Mouse (Mus musculus): ENCODE results near the gene Lrrn3.

DNA sequence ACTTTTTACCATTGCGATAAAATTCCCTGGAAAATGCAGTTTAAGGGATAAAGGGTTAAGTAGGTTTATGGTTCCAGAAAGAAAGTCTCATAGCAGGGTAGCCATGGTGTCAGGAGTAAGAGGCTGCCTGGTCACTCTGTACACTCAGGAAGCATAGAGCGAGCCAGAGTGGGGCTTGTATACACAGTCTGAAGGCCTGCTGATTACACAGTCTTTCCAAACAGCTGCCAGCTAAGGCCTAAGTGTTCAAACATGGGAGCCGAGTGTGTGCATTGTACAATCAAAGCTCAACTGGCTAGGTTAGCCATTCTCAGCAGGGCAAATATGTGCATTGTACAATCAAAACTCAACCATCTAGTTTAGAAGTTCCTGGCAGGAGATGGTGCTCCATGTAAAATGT is 69.1 kb downstream of the Lrrn3 start:
- TF ChIP-seq CTCF (IDR thresholded peaks at IDR 0.05; ENCODE audit: low read depth) (no peak), EP300 (IDR thresholded peaks at IDR 0.05; ENCODE audit: low read depth) (no peak)

Data from liver, embryonic 14.5 days (tissue).